Mouse (Mus musculus) stomach, embryonic 16.5 days (tissue): ENCODE results near the gene Dbp. TPM values are rescaled to one million over a fixed set of nuclear protein-coding genes. Genes with fewer than 3 reads are reported as not detected.

Source experiments
- ATAC-seq: fragments of 200-750 bp; cut with Nextera tagmentation; 2 replicates; pipeline ENCODE4 v1.8.0; 2017; ENCODE audit warnings: moderate number of reproducible peaks, moderate TSS enrichment; ENCODE audit not compliant: insufficient read depth, low FRiP score
- H3K27ac ChIP-seq: fragments of 300-500 bp; sonication (generic); 2 replicates; pipeline ENCODE4 v1.5.1; 2014; ENCODE audit warnings: low read length
- H3K27me3 ChIP-seq: fragments of 300-500 bp; sonication (generic); 2 replicates; pipeline ENCODE4 v1.6.1; 2014; ENCODE audit warnings: low read length, control low read depth, mixed read lengths; ENCODE audit not compliant: control insufficient read depth, insufficient read depth
- H3K36me3 ChIP-seq: fragments of 300-500 bp; sonication (generic); 2 replicates; pipeline ENCODE4 v1.6.1; 2014; ENCODE audit warnings: low read length; ENCODE audit not compliant: control insufficient read depth, insufficient read depth
- H3K4me1 ChIP-seq: fragments of 300-500 bp; sonication (generic); 2 replicates; pipeline ENCODE4 v1.6.1; 2014; ENCODE audit warnings: low read length, control low read depth, mixed read lengths; ENCODE audit not compliant: control insufficient read depth, insufficient read depth
- H3K4me2 ChIP-seq: fragments of 300-500 bp; sonication (generic); 2 replicates; pipeline ENCODE4 v1.6.1; 2014; ENCODE audit warnings: low read depth, low read length, mixed read lengths
- H3K4me3 ChIP-seq: fragments of 300-500 bp; sonication (generic); replicated peaks from 2 replicates; pipeline ENCODE4 v1.5.1; 2014; ENCODE audit warnings: mild to moderate bottlenecking, low read length
- H3K9ac ChIP-seq: fragments of 300-500 bp; sonication (generic); 2 replicates; pipeline ENCODE4 v1.6.1; 2014; ENCODE audit warnings: low read length
- H3K9me3 ChIP-seq: fragments of 300-500 bp; sonication (generic); replicated peaks from 2 replicates; pipeline ENCODE4 v1.6.1; 2016; ENCODE audit warnings: low read length, control low read depth; ENCODE audit not compliant: control insufficient read depth
- WGBS: fragments of 180-500 bp; shearing (Covaris S2); extraction: QIAGEN DNeasy Blood & Tissue Kit; methylation state at CpG from one replicate; pipeline ENCODE4 v1.1.7; 2014; 5-methylcytosine and 5-hydroxymethylcytosine counted together
- polyA plus RNA-seq: library from polyadenylated mRNA; unstranded; fragments of >200 nt; fragmentation: Nextera tagmentation; extraction: Ambion mirVana; gene quantifications from 2 replicates; pipeline ENCODE4 v1.2.1, GENCODE M21; 2015

The Dbp gene
- polyA plus RNA-seq, 1 experiment from 2014 or later: 2.9 TPM

DNA sequence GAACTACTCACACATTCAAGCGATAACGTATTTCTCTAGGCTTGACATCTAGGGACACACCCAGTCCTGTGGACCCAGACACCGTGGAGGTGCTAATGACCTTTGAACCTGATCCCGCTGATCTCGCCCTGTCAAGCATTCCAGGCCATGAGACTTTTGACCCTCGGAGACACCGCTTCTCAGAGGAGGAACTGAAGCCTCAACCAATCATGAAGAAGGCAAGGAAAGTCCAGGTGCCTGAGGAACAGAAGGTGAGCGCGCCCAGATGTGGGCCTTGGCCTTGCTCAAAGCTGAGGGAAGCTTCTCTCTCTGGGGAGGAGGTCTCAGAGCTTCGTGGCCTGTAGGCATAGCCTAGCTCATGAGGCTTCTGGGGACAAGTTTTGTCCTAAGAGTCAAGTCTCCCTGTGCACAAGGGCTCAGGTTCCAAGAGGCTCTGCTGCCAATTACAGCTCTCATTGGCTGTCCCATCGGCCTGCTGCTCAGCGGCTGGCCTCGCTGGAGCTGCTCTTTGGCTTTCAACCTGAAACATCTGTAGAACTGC lies 3.4 kb downstream of the Dbp start:
- Histone ChIP-seq H3K4me3 (no peak overlapping the region), H3K9ac (peak overlapping the region; percentile 62), H3K4me1 (peaks cover 38% of the 10 kb centered on the region), H3K27ac (peak overlapping the region; percentile 97; the same call in 1 of the 2 replicates), H3K27me3 (no peaks in the 10 kb centered on the region), H3K9me3 (no peaks in the 10 kb centered on the region), H3K36me3 (peaks cover 4% of the 10 kb centered on the region; the same call in 1 of the 2 replicates), H3K4me2 (peak overlapping the region; percentile 93)
- ATAC-seq: no peak
- WGBS: 31% methylated on average over 13 of the region's 13 CpGs

DNA sequence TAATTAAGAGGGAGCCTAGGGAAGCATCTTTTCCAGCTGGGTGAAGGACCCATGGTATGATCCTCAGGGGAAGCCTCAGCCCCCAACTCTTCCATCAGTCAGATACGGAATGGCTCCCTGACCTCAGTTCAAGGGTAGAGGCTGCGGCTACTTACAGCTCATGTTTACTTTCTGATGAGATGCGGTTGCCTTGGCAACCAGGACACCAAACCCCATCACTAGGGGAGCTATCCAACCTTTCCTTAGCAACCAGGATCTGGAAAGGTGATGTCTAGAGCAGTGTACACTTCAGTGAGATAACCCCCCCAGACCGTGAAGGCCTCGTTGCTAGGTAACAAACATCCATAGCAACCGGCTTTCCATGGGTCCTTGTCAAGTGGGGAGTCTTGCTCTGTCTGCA lies 4.1 kb downstream of the Dbp start:
- peaks cover 31% of the 10 kb centered on the region for H3K4me1 ChIP-seq
- H3K4me3 ChIP-seq: no peak overlapping the region
- no peak for ATAC-seq
- H3K36me3 ChIP-seq: peaks cover 8% of the 10 kb centered on the region; the same call in 1 of the 2 replicates
- no peaks in the 10 kb centered on the region for H3K9me3 ChIP-seq
- H3K27ac ChIP-seq: no peak overlapping the region
- H3K9ac ChIP-seq: no peak overlapping the region
- H3K27me3 ChIP-seq: no peaks in the 10 kb centered on the region
- no peak overlapping the region for H3K4me2 ChIP-seq
- WGBS: 40% methylated on average over 6 of the region's 6 CpGs

DNA sequence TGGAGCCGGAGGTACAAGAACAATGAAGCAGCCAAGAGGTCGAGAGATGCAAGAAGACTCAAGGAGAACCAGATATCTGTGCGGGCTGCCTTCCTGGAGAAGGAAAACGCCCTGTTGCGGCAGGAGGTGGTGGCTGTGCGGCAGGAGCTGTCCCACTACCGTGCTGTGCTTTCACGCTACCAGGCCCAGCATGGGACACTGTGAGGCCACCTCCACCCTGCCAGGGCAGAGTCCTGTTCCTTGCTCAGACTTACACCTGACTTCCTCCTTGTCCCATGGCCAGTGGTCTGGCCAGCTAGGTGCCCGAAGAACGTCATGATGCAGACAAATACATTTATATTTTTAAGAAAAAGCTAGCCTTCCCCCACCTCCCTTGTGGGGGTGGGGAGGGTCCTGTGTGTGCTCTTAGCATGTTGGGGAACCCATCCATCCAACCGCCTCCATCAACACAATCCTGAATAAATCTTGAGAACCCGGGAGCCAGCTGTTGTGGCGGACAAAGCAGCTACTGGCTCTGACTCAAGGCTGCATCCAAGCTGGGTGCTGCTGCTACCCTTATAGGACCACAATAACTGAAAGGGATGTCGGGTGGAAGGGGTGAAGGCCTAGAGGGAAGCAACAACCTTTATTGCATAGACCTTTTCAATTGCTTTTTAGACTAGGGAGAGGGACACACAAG lies 4.9 kb downstream of the Dbp start:
- Histone ChIP-seq H3K27me3 (no peaks in the 10 kb centered on the region), H3K4me1 (peaks cover 36% of the 10 kb centered on the region), H3K9me3 (no peaks in the 10 kb centered on the region), H3K36me3 (peaks cover 8% of the 10 kb centered on the region; the same call in 1 of the 2 replicates), H3K4me2 (no peak overlapping the region), H3K4me3 (no peak overlapping the region), H3K9ac (no peak overlapping the region), H3K27ac (no peak overlapping the region)
- 75% methylated on average over 14 of the region's 14 CpGs for WGBS
- ATAC-seq: no peak

DNA sequence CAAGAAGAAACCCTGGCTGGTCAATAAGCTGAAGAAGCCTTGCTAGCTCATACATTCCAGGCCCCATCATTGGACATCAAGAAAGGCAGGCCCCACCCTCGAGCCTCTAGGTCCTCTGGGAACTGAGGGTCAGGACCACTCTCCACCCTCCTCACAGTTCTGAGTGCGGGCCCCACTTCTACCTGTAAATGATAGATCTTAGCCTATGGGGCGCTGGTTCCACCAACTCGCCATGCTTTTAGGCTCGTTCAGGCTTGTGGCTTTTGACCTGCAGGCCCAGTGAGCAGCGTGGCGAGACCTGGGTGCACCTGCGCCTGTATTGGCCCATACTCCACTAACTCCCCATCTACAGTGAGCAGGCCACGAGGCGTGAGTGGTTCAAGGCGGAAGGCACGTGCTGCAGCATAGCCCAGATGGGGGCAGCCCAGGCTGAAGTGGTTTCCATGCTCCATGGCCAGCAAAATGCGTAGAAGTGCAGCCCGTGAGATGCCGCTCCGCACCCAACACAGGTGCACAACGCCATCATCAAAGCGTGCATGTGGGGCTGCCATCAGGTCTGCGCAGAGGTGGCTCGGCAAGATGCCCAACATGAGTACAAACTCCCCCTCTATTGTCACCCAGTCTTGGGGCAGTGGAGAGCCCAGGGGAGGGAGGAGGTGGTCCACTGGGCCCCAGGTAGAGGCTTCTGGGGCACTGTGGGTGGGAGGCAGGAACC lies 5.7 kb downstream of the Dbp start:
- no peak overlapping the region for H3K27ac ChIP-seq
- no peak overlapping the region for H3K4me2 ChIP-seq
- H3K27me3 ChIP-seq: no peaks in the 10 kb centered on the region
- H3K36me3 ChIP-seq: peaks cover 8% of the 10 kb centered on the region; the same call in 1 of the 2 replicates
- no peaks in the 10 kb centered on the region for H3K9me3 ChIP-seq
- ATAC-seq: no peak
- H3K4me3 ChIP-seq: no peak overlapping the region
- WGBS: 89% methylated on average over 20 of the region's 20 CpGs
- no peak overlapping the region for H3K9ac ChIP-seq
- H3K4me1 ChIP-seq: peaks cover 36% of the 10 kb centered on the region

DNA sequence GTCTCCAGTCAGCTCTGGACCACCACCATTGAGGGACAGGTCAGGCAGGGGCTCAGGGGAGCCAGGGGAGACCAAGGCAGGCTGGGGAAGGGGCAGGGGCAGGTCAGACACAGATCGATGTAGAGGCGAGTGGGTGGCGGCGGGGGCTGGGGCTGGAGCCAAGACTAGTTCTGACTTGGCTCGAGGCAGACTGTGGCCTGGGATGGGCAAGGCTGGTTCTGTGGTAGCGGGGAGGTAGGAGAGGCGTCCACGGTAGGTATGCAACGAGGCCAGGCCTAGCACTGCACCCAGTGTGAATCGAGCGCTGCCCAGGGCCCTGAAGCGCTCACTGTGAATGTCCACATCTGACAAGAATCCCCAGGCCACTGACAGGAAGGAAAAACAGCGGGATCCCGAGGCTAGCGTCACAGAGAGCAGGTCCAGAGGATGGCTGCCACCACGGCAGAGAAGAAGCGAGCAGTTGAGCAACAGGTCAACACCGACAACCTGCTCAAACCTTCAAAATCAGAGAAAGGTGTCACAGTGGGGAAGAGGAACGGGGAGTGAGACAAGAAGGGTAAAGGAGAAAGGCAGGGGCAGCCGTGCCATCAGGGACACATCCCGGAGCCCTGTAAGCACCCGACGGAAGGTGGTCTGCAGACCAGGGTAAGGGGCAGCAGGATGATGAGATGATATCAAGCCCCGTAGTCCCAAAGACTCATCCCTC lies 6.6 kb downstream of the Dbp start:
- ATAC-seq: no peak
- no peak overlapping the region for H3K4me2 ChIP-seq

DNA sequence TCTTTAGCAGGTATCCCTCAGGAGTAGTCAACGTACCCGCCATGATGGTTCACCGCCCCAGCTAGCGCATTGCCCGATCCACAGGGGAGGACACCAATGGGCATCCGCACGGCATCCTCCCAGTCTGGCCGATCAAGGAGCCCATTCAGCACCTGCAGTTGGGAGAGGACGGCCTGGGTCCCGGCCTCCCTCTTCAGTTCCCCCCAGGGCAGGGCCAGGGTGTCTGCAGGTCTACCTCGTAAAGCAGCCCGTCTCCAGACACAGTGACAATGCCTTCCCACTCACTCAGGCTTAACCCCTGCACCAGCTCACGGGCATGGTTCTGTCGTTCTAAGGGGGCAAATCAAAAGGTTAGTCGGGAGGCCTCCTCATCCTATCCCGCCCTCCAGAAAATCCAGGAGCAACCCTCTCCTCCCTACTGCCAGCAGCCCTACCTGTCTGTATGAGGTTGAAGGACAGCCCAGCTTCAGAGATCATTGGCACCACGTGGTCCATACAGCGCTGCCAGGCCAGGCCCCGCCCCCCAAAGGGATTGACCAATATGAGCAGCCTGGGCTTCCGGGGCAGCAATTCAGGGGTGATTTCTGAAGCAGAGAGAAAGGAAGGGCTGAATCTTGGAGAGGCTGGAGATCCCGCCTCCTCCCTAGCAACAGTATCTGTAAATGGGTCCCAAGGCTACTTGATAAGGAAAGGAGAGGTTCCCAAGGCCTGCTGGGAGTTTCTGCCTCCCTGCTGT lies 7.3 kb downstream of the Dbp start:
- peaks cover 8% of the 10 kb centered on the region; the same call in 1 of the 2 replicates for H3K36me3 ChIP-seq
- H3K4me2 ChIP-seq: no peak overlapping the region
- 82% methylated on average over 21 of the region's 21 CpGs for WGBS
- ATAC-seq: peak; percentile 49
- H3K27me3 ChIP-seq: no peaks in the 10 kb centered on the region
- H3K27ac ChIP-seq: no peak overlapping the region; the same call in 1 of the 2 replicates
- no peak overlapping the region for H3K9ac ChIP-seq
- H3K4me1 ChIP-seq: peaks cover 36% of the 10 kb centered on the region
- no peaks in the 10 kb centered on the region for H3K9me3 ChIP-seq
- H3K4me3 ChIP-seq: no peak overlapping the region

More for the DNA sequence above, 6.6 kb downstream of the Dbp start:
- Histone ChIP-seq H3K36me3 (peaks cover 8% of the 10 kb centered on the region; the same call in 1 of the 2 replicates), H3K4me3 (no peak overlapping the region), H3K27ac (no peak overlapping the region), H3K9me3 (no peaks in the 10 kb centered on the region), H3K9ac (no peak overlapping the region), H3K4me1 (peaks cover 37% of the 10 kb centered on the region), H3K27me3 (no peaks in the 10 kb centered on the region)
- WGBS: 88% methylated on average over 24 of the region's 24 CpGs

DNA sequence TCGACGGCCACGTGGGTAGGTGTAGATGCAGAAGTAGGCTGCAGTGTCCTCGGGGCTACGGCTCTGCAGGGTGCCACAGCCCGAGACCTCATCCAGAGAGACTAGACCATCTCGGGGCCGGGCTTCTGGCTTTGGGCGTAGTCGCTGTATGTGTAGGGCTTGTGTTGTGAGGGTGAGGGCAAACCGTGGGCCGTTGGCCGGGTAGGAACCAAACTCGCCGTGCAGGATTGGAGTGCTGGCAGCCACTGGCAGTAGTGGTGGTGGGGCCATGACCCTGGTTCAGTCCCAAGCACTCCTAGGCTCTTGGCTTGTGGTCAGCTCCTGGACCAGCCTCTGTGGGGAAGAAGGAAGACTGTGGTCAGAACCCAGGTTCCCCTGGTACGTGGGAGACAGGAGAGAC lies 8.5 kb downstream of the Dbp start:
- peak overlapping the region; percentile 89 for H3K4me3 ChIP-seq
- no peak for ATAC-seq
- H3K4me1 ChIP-seq: peaks cover 26% of the 10 kb centered on the region
- no peaks in the 10 kb centered on the region for H3K27me3 ChIP-seq
- H3K4me2 ChIP-seq: peak overlapping the region; percentile 67
- peak overlapping the region; percentile 82 for H3K9ac ChIP-seq
- H3K9me3 ChIP-seq: no peaks in the 10 kb centered on the region
- 84% methylated on average over 16 of the region's 16 CpGs for WGBS
- H3K36me3 ChIP-seq: peaks cover 8% of the 10 kb centered on the region; the same call in 1 of the 2 replicates
- H3K27ac ChIP-seq: peak overlapping the region; percentile 96

DNA sequence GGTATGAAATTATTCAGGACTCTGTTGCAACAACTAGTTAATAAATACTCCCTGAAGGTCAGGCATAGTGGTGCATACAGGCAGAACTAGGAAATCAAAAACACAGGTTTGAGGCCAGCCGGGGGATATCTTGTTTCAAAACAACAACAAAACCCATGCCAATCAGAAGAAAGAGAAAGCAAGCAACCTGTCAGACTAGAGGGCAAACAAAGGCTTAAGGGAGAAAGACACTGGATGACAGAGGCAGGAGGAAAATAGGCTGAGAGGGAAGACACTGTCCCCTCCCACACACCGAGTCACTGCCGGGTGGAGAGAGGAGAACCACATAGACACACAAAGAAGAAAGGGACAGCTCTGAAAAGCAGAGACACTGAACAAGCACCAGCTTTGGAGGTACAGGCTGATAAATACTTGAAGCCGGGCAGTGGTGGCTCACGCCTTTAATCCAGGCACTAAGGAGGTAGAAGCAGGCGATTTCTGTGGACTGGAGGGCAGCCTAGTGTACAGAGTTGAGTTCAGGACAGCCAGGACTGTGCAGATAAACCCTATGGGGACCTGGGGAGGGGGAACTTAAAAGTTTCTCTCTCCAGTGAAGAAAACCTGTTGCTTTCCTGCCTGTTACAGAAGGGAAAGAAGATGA lies 9.1 kb downstream of the Dbp start:
- peak overlapping the region; percentile 82 for H3K9ac ChIP-seq
- H3K4me3 ChIP-seq: peak overlapping the region; percentile 89
- peak overlapping the region; percentile 67 for H3K4me2 ChIP-seq
- H3K36me3 ChIP-seq: peaks cover 8% of the 10 kb centered on the region; the same call in 1 of the 2 replicates
- no peaks in the 10 kb centered on the region for H3K9me3 ChIP-seq
- peaks cover 28% of the 10 kb centered on the region for H3K4me1 ChIP-seq
- H3K27me3 ChIP-seq: no peaks in the 10 kb centered on the region
- 63% methylated on average over 6 of the region's 6 CpGs for WGBS
- no peak for ATAC-seq
- peak overlapping the region; percentile 96 for H3K27ac ChIP-seq
